Mouse (Mus musculus) spleen, adult 2 months (tissue): Measurements from ENCODE around the gene B9d2. TPM values are rescaled to one million over a fixed set of nuclear protein-coding genes. Genes with fewer than 3 reads are reported as not detected.

Experiments
- DNase-seq, 2 experiments: peaks; one replicate each; pipeline versions ENCODE4 v3.0.0 to v3.0.0-alpha.2; 2012 to 2021; ENCODE audit warnings: low spot score in 2 of 2, low read depth in 1 of 2
- H3K27ac ChIP-seq: fragments of 200-500 bp; 2 replicates; pipeline ENCODE4 v1.5.1; 2012; ENCODE audit warnings: low read length, inconsistent platforms; ENCODE audit not compliant: insufficient read depth
- H3K27me3 ChIP-seq: fragments of 200-500 bp; 2 replicates; pipeline ENCODE4 v1.6.1; 2012; ENCODE audit warnings: mild to moderate bottlenecking, moderate library complexity, low read length, inconsistent platforms; ENCODE audit not compliant: control insufficient read depth, insufficient read depth
- H3K36me3 ChIP-seq: fragments of 200-500 bp; 2 replicates; pipeline ENCODE4 v1.6.1; 2012; ENCODE audit warnings: mild to moderate bottlenecking, low read length, inconsistent platforms; ENCODE audit not compliant: control insufficient read depth, insufficient read depth
- H3K4me1 ChIP-seq: fragments of 200-500 bp; 2 replicates; pipeline ENCODE4 v1.6.1; 2011; ENCODE audit warnings: inconsistent platforms; ENCODE audit not compliant: control insufficient read depth, insufficient read depth, insufficient read length
- H3K4me3 ChIP-seq: fragments of 200-500 bp; 2 replicates; pipeline ENCODE4 v1.5.1; 2011; ENCODE audit warnings: mild to moderate bottlenecking, inconsistent platforms; ENCODE audit not compliant: insufficient read depth, insufficient read length; ENCODE audit errors: extremely low read depth
- CTCF ChIP-seq: fragments of 200-500 bp; IDR thresholded peaks from 2 replicates; pipeline ENCODE4 v1.5.1; 2011; ENCODE audit warnings: mild to moderate bottlenecking, inconsistent platforms; ENCODE audit not compliant: insufficient read depth, insufficient read length, insufficient replicate concordance; ENCODE audit errors: extremely low read depth
- POLR2A ChIP-seq: fragments of 200-500 bp; IDR thresholded peaks from 2 replicates; pipeline ENCODE4 v1.6.1; 2011; ENCODE audit warnings: low read depth, low read length, inconsistent platforms
- WGBS: fragments of 180-500 bp; shearing (Covaris S2); methylation state at CpG from one replicate; pipeline ENCODE4 v1.1.7; 2018; 5-methylcytosine and 5-hydroxymethylcytosine counted together
- polyA plus RNA-seq: library from polyadenylated mRNA; depleted of rRNA; stranded (reverse); fragments of >200 nt; gene quantifications from 2 replicates; pipeline ENCODE4 v1.2.3, GENCODE M21; 2012

The B9d2 gene
- polyA plus RNA-seq, 1 experiment, result 72.0 TPM

- peak in 1 of 2 experiments; percentile 82 for DNase-seq
- Histone ChIP-seq H3K4me3 (peak overlapping the region; percentile 88), H3K4me1 (peaks cover 39% of the 10 kb centered on the region), H3K27me3 (no peaks in the 10 kb centered on the region), H3K36me3 (peaks cover 10% of the 10 kb centered on the region; the same call in 1 of the 2 replicates), H3K27ac (peak overlapping the region; percentile 89)
- TF ChIP-seq POLR2A (no peak), CTCF (peak; percentile 42; the same call in 1 of the 2 replicates)
- WGBS, result under 1% methylated on average over 47 of the region's 47 CpGs
These were observed 7.3 kb downstream of the B9d2 start for GRCm38 (mm10) chr7:25687811-25688401.

- Histone ChIP-seq H3K27ac (peak overlapping the region; percentile 89), H3K36me3 (peaks cover 17% of the 10 kb centered on the region), H3K4me1 (peaks cover 29% of the 10 kb centered on the region), H3K4me3 (peak overlapping the region; percentile 88), H3K27me3 (no peaks in the 10 kb centered on the region)
- no peak for TF ChIP-seq CTCF
- no peak for TF ChIP-seq POLR2A
- 1% methylated on average over 50 of the region's 52 CpGs for WGBS
- DNase-seq, result peak; percentile 73 to 79
These were observed 8.4 kb downstream of the B9d2 start for GRCm38 (mm10) chr7:25688810-25689586.

GRCm38 (mm10) chr7:25689603-25690021, 9.0 kb downstream of the B9d2 start:
- Histone ChIP-seq H3K27me3 (no peaks in the 10 kb centered on the region), H3K36me3 (peaks cover 22% of the 10 kb centered on the region)
- TF ChIP-seq POLR2A (no peak), CTCF (no peak)

GRCm38 (mm10) chr7:25690051-25690450, 9.5 kb downstream of the B9d2 start:
- Histone ChIP-seq H3K36me3 (peaks cover 25% of the 10 kb centered on the region), H3K4me3 (peak overlapping the region; percentile 88), H3K27ac (peak overlapping the region; percentile 89), H3K4me1 (peaks cover 19% of the 10 kb centered on the region), H3K27me3 (no peaks in the 10 kb centered on the region)
- TF ChIP-seq POLR2A (no peak), CTCF (no peak)
- WGBS, result 42% methylated on average over 5 of the region's 5 CpGs
- no peak for DNase-seq

More at GRCm38 (mm10) chr7:25689603-25690021, 9.0 kb downstream of the B9d2 start:
- DNase-seq, result peak in 1 of 2 experiments; percentile 61
- Histone ChIP-seq H3K4me1 (peaks cover 24% of the 10 kb centered on the region), H3K4me3 (peak overlapping the region; percentile 88), H3K27ac (peak overlapping the region; percentile 89)
- 1% methylated on average over 12 of the region's 12 CpGs for WGBS

- H3K27me3 ChIP-seq, result no peaks in the 10 kb centered on the region
- H3K4me3 ChIP-seq, result no peak overlapping the region
- no peak for DNase-seq
- H3K36me3 ChIP-seq, result peaks cover 56% of the 10 kb centered on the region
- WGBS, result 90% methylated on average over 8 of the region's 8 CpGs
- TF ChIP-seq CTCF (no peak), POLR2A (no peak)
- peaks cover 11% of the 10 kb centered on the region; the same call in 1 of the 2 replicates for H3K4me1 ChIP-seq
- H3K27ac ChIP-seq, result no peak overlapping the region
These were observed 13.5 kb downstream of the B9d2 start for GRCm38 (mm10) chr7:25694104-25694503.

- Histone ChIP-seq H3K27me3 (no peaks in the 10 kb centered on the region), H3K27ac (no peak overlapping the region), H3K36me3 (peaks cover 62% of the 10 kb centered on the region), H3K4me3 (no peak overlapping the region), H3K4me1 (no peaks in the 10 kb centered on the region)
- WGBS, result 94% methylated on average over 13 of the region's 13 CpGs
- DNase-seq, result no peak
- TF ChIP-seq CTCF (no peak), POLR2A (no peak)
These were observed 19.3 kb downstream of the B9d2 start for GRCm38 (mm10) chr7:25699851-25700250.

- peak; percentile 48; the same call in 1 of the 2 replicates for TF ChIP-seq CTCF
- TF ChIP-seq POLR2A, result no peak
- no peak overlapping the region for H3K27ac ChIP-seq
- no peak overlapping the region for H3K4me3 ChIP-seq
- peaks cover 6% of the 10 kb centered on the region; the same call in 1 of the 2 replicates for H3K4me1 ChIP-seq
- peaks cover 61% of the 10 kb centered on the region for H3K36me3 ChIP-seq
- 95% methylated on average over 12 of the region's 12 CpGs for WGBS
- no peak for DNase-seq
- H3K27me3 ChIP-seq, result no peaks in the 10 kb centered on the region
These were observed 20.2 kb downstream of the B9d2 start for GRCm38 (mm10) chr7:25700732-25701131.
